Mouse (Mus musculus) heart, embryonic 14.5 days (tissue): ENCODE data around the gene Rbp4. TPM values are rescaled to one million over a fixed set of nuclear protein-coding genes. Genes with fewer than 3 reads are reported as not detected.

Experiments
- ATAC-seq: fragments of 200-750 bp; cut with Nextera tagmentation; 2 replicates; pipeline ENCODE4 v1.8.0; 2017; ENCODE audit warnings: low read depth, moderate TSS enrichment; ENCODE audit not compliant: insufficient number of reproducible peaks, insufficient read depth, low FRiP score
- H3K27ac ChIP-seq, 2 experiments: fragments of 200-500 bp in 1 of 2; fragments of 300-500 bp in 1 of 2; sonication (generic) in 1 of 2; replicated peaks in 1 of 2; 2 replicates each; pipeline ENCODE4 v1.5.1; 2012 to 2014; ENCODE audit warnings: low read depth in 2 of 2, low read length in 2 of 2, control low read depth in 1 of 2, mild to moderate bottlenecking in 1 of 2, mixed read lengths in 1 of 2; ENCODE audit not compliant: control insufficient read depth in 1 of 2, insufficient read depth in 1 of 2
- H3K27me3 ChIP-seq: fragments of 300-500 bp; sonication (generic); 2 replicates; pipeline ENCODE4 v1.6.1; 2014; ENCODE audit warnings: mild to moderate bottlenecking, low read length, control low read depth; ENCODE audit not compliant: control insufficient read depth, insufficient read depth
- H3K36me3 ChIP-seq: fragments of 300-500 bp; sonication (generic); 2 replicates; pipeline ENCODE4 v1.6.1; 2014; ENCODE audit warnings: mild to moderate bottlenecking, control low read depth, low read length, mixed read lengths; ENCODE audit not compliant: control insufficient read depth, insufficient read depth
- H3K4me1 ChIP-seq, 2 experiments: fragments of 200-500 bp in 1 of 2; fragments of 300-500 bp in 1 of 2; sonication (generic) in 1 of 2; 2 replicates each; pipeline ENCODE4 v1.6.1; 2012 to 2014; ENCODE audit warnings: low read length in 2 of 2, control low read depth in 1 of 2, mixed read lengths in 1 of 2; ENCODE audit not compliant: control insufficient read depth in 2 of 2, insufficient read depth in 2 of 2
- H3K4me2 ChIP-seq: fragments of 300-500 bp; sonication (generic); 2 replicates; pipeline ENCODE4 v1.6.1; 2014; ENCODE audit warnings: mild to moderate bottlenecking, low read length
- H3K4me3 ChIP-seq, 2 experiments: fragments of 200-500 bp in 1 of 2; fragments of 300-500 bp in 1 of 2; sonication (generic) in 1 of 2; 2 replicates each; pipeline ENCODE4 v1.5.1; 2012 to 2014; ENCODE audit warnings: low read length in 2 of 2, mild to moderate bottlenecking in 2 of 2, control low read depth in 1 of 2, low read depth in 1 of 2, moderate library complexity in 1 of 2; ENCODE audit not compliant: control insufficient read depth in 1 of 2, insufficient read depth in 1 of 2
- H3K9ac ChIP-seq: fragments of 300-500 bp; sonication (generic); 2 replicates; pipeline ENCODE4 v1.6.1; 2014; ENCODE audit warnings: mild to moderate bottlenecking, low read length
- H3K9me3 ChIP-seq: fragments of 300-500 bp; sonication (generic); 2 replicates; pipeline ENCODE4 v1.6.1; 2016; ENCODE audit warnings: low read length, control low read depth; ENCODE audit not compliant: control insufficient read depth
- WGBS: fragments of 180-500 bp; shearing (Covaris S2); extraction: QIAGEN DNeasy Blood & Tissue Kit; methylation state at CpG from one replicate; pipeline ENCODE4 v1.1.7; 2014; 5-methylcytosine and 5-hydroxymethylcytosine counted together
- polyA plus RNA-seq: library from polyadenylated mRNA; unstranded; fragments of >200 nt; fragmentation: Nextera tagmentation; extraction: Ambion mirVana; gene quantifications from 2 replicates; pipeline ENCODE4 v1.2.1, GENCODE M21; 2014

Gene Rbp4
- polyA plus RNA-seq, 1 experiment from 2014 or later = 0.81 TPM

GRCm38 (mm10) chr19:38073226-38073625, 51.9 kb downstream of the Rbp4 start:
- no peak overlapping the region for H3K4me2 ChIP-seq
- H3K9ac ChIP-seq = no peak overlapping the region
- 95% methylated on average over 5 of the region's 5 CpGs for whole genome bisulfite sequencing
- H3K9me3 ChIP-seq = no peaks in the 10 kb centered on the region
- ATAC-seq = no peak
- no peak overlapping the region for H3K4me3 ChIP-seq
- H3K27me3 ChIP-seq = no peaks in the 10 kb centered on the region
- no peaks in the 10 kb centered on the region for H3K4me1 ChIP-seq
- peaks cover 66% of the 10 kb centered on the region for H3K36me3 ChIP-seq
- H3K27ac ChIP-seq = no peak overlapping the region

Other genes starting within 250 kb of the Rbp4 start
- gene Myof, start 81.7 kb downstream of the Rbp4 start, polyA plus RNA-seq = 5.3 and 5.5 TPM in 2 replicates
- 28.3 and 28.4 TPM in 2 replicates for gene Cep55, start 70.3 kb downstream of the Rbp4 start, polyA plus RNA-seq
- not detected in 2 replicates for gene Ffar4, start 28.2 kb downstream of the Rbp4 start, polyA plus RNA-seq
- gene Pde6c, start 7.5 kb upstream of the Rbp4 start, polyA plus RNA-seq = not detected in 2 replicates
- gene Fra10ac1, start 98.9 kb upstream of the Rbp4 start, polyA plus RNA-seq = 25.8 and 27.3 TPM in 2 replicates
- 0.14 TPM in 1 of 2 replicates, not detected in the other for gene Lgi1, start 139.3 kb upstream of the Rbp4 start, polyA plus RNA-seq